Mouse (Mus musculus): ENCODE data around the gene Dcaf8. TPM values are rescaled to one million over a fixed set of nuclear protein-coding genes. Genes with fewer than 3 reads are reported as not detected.
"Not testable (repeated sequence)": the region's sequence is repeated elsewhere in the genome, so short reads cannot be mapped to it uniquely, and the experiment has no call there.

The Dcaf8 gene
- polyA plus RNA-seq, 1 experiment, result 73.2 TPM

GRCm38 (mm10) chr1:172228209-172228608 is 80.3 kb downstream of the Dcaf8 start:
- Histone ChIP-seq H3K4me1 (ENCODE audit: control insufficient read depth, insufficient read depth, low read length) (no peaks in the 10 kb centered on the region), H3K4me3 (ENCODE audit: insufficient read depth, low read length) (no peak overlapping the region), H3K27ac (ENCODE audit: insufficient read depth, low read depth, low read length) (no peak overlapping the region)
- TF ChIP-seq CTCF (IDR thresholded peaks at IDR 0.05; ENCODE audit: low read depth, low read length), result no peak
- no peak for TF ChIP-seq POLR2A (IDR thresholded peaks at IDR 0.05; ENCODE audit: borderline replicate concordance, low read depth, low read length)

- Histone ChIP-seq H3K4me3 (ENCODE audit: insufficient read depth, low read length) (no peak overlapping the region), H3K27ac (ENCODE audit: insufficient read depth, low read depth, low read length) (no peak overlapping the region), H3K4me1 (ENCODE audit: control insufficient read depth, insufficient read depth, low read length) (no peaks in the 10 kb centered on the region)
- TF ChIP-seq CTCF (IDR thresholded peaks at IDR 0.05; ENCODE audit: low read depth, low read length) (no peak), POLR2A (IDR thresholded peaks at IDR 0.05; ENCODE audit: borderline replicate concordance, low read depth, low read length) (no peak)
These were observed 81.3 kb downstream of the Dcaf8 start for GRCm38 (mm10) chr1:172229215-172229614.

- no peak overlapping the region for H3K4me3 ChIP-seq (ENCODE audit: insufficient read depth, low read length)
- peaks cover 29% of the 10 kb centered on the region for H3K4me1 ChIP-seq (ENCODE audit: control insufficient read depth, insufficient read depth, low read length)
- peak overlapping the region; percentile 54 for H3K27ac ChIP-seq (ENCODE audit: insufficient read depth, low read depth, low read length)
- TF ChIP-seq POLR2A (IDR thresholded peaks at IDR 0.05; ENCODE audit: borderline replicate concordance, low read depth, low read length) (no peak), CTCF (IDR thresholded peaks at IDR 0.05; ENCODE audit: low read depth, low read length) (no peak)
These were observed 93.2 kb downstream of the Dcaf8 start for GRCm38 (mm10) chr1:172240945-172241708.

GRCm38 (mm10) chr1:172242401-172242800 is 94.5 kb downstream of the Dcaf8 start:
- Histone ChIP-seq H3K4me3 (ENCODE audit: insufficient read depth, low read length) (no peak overlapping the region), H3K4me1 (ENCODE audit: control insufficient read depth, insufficient read depth, low read length) (peaks cover 31% of the 10 kb centered on the region), H3K27ac (ENCODE audit: insufficient read depth, low read depth, low read length) (no peak overlapping the region)
- no peak for TF ChIP-seq POLR2A (IDR thresholded peaks at IDR 0.05; ENCODE audit: borderline replicate concordance, low read depth, low read length)
- no peak for TF ChIP-seq CTCF (IDR thresholded peaks at IDR 0.05; ENCODE audit: low read depth, low read length)

GRCm38 (mm10) chr1:172243547-172244205 is 95.8 kb downstream of the Dcaf8 start:
- H3K4me1 ChIP-seq (ENCODE audit: control insufficient read depth, insufficient read depth, low read length), result peaks cover 40% of the 10 kb centered on the region
- no peak overlapping the region for H3K4me3 ChIP-seq (ENCODE audit: insufficient read depth, low read length)
- TF ChIP-seq CTCF (IDR thresholded peaks at IDR 0.05; ENCODE audit: low read depth, low read length), result no peak
- H3K27ac ChIP-seq (ENCODE audit: insufficient read depth, low read depth, low read length), result no peak overlapping the region

- peaks cover 40% of the 10 kb centered on the region for H3K4me1 ChIP-seq (ENCODE audit: control insufficient read depth, insufficient read depth, low read length)
- not testable (repeated sequence) for H3K27ac ChIP-seq (ENCODE audit: insufficient read depth, low read depth, low read length); H3K4me3 ChIP-seq (ENCODE audit: insufficient read depth, low read length)
These were observed 96.8 kb downstream of the Dcaf8 start for GRCm38 (mm10) chr1:172244645-172245044.

Other genes starting within 250 kb of the Dcaf8 start
- gene Slamf6, start 230.6 kb upstream of the Dcaf8 start, polyA plus RNA-seq (2012; ENCODE audit: insufficient read depth, insufficient read length, missing spikeins), result 0.83 and 0.94 TPM in 2 replicates
- gene Vangl2, start 119.6 kb upstream of the Dcaf8 start, polyA plus RNA-seq (2012; ENCODE audit: insufficient read depth, insufficient read length, missing spikeins), result 0.74 and 1.2 TPM in 2 replicates
- gene Nhlh1, start 90.5 kb upstream of the Dcaf8 start, polyA plus RNA-seq (2012; ENCODE audit: insufficient read depth, insufficient read length, missing spikeins), result not detected in 2 replicates
- 159 and 167 TPM in 2 replicates for gene Copa, start 65.6 kb upstream of the Dcaf8 start, polyA plus RNA-seq (2012; ENCODE audit: insufficient read depth, insufficient read length, missing spikeins)
- 142 and 144 TPM in 2 replicates for gene Ncstn, start 65.3 kb upstream of the Dcaf8 start, polyA plus RNA-seq (2012; ENCODE audit: insufficient read depth, insufficient read length, missing spikeins)
- 56.7 and 64.1 TPM in 2 replicates for gene Pex19, start 21.3 kb upstream of the Dcaf8 start, polyA plus RNA-seq (2012; ENCODE audit: insufficient read depth, insufficient read length, missing spikeins)
- 249 and 256 TPM in 2 replicates for gene Pea15a, start 58.7 kb downstream of the Dcaf8 start, polyA plus RNA-seq (2012; ENCODE audit: insufficient read depth, insufficient read length, missing spikeins)
- gene Casq1, start 71.8 kb downstream of the Dcaf8 start, polyA plus RNA-seq (2012; ENCODE audit: insufficient read depth, insufficient read length, missing spikeins), result not detected in 2 replicates
- gene Atp1a4, start 110.3 kb downstream of the Dcaf8 start, polyA plus RNA-seq (2012; ENCODE audit: insufficient read depth, insufficient read length, missing spikeins), result not detected in 2 replicates
- gene Igsf8, start 113.6 kb downstream of the Dcaf8 start, polyA plus RNA-seq (2012; ENCODE audit: insufficient read depth, insufficient read length, missing spikeins), result 90.3 and 110 TPM in 2 replicates
- 0.15 and 0.36 TPM in 2 replicates for gene Atp1a2, start 150.0 kb downstream of the Dcaf8 start, polyA plus RNA-seq (2012; ENCODE audit: insufficient read depth, insufficient read length, missing spikeins)
- gene Kcnj9, start 181.2 kb downstream of the Dcaf8 start, polyA plus RNA-seq (2012; ENCODE audit: insufficient read depth, insufficient read length, missing spikeins), result 1.8 and 2.2 TPM in 2 replicates
- 52.3 and 58.4 TPM in 2 replicates for gene Kcnj10, start 193.1 kb downstream of the Dcaf8 start, polyA plus RNA-seq (2012; ENCODE audit: insufficient read depth, insufficient read length, missing spikeins)
- gene Pigm, start 228.5 kb downstream of the Dcaf8 start, polyA plus RNA-seq (2012; ENCODE audit: insufficient read depth, insufficient read length, missing spikeins), result 14.3 and 15.4 TPM in 2 replicates

Measured in bone marrow macrophage, adult 2 months (primary cell).